Mouse (Mus musculus): ENCODE measurements around the gene Mamld1. TPM values are rescaled to one million over a fixed set of nuclear protein-coding genes. Genes with fewer than 3 reads are reported as not detected.

Gene Mamld1
- polyA plus RNA-seq, 1 experiment from 2014 or later = 3.3 TPM

- Histone ChIP-seq H3K9me3 (replicated peaks) (no peaks in the 10 kb centered on the region), H3K9ac (no peak overlapping the region), H3K4me3 (replicated peaks) (no peak overlapping the region), H3K4me2 (replicated peaks) (no peak overlapping the region), H3K4me1 (no peaks in the 10 kb centered on the region), H3K36me3 (no peaks in the 10 kb centered on the region), H3K27ac (replicated peaks) (no peak overlapping the region), H3K27me3 (peaks cover 4% of the 10 kb centered on the region; the same call in 1 of the 2 replicates)
- 57% methylated on average over 1 of the region's 1 CpGs for WGBS
- no peak for ATAC-seq (ENCODE audit: insufficient number of reproducible peaks, low FRiP score, low TSS enrichment, low read depth)
These were observed 99.5 kb downstream of the Mamld1 start for GRCm38 (mm10) chrX:71149441-71150050.

- H3K4me2 ChIP-seq (replicated peaks) = no peak overlapping the region
- no peaks in the 10 kb centered on the region for H3K36me3 ChIP-seq
- no peaks in the 10 kb centered on the region for H3K4me1 ChIP-seq
- H3K4me3 ChIP-seq (replicated peaks) = no peak overlapping the region
- WGBS = 68% methylated on average over 4 of the region's 4 CpGs
- no peaks in the 10 kb centered on the region for H3K9me3 ChIP-seq (replicated peaks)
- no peak for ATAC-seq (ENCODE audit: insufficient number of reproducible peaks, low FRiP score, low TSS enrichment, low read depth)
- H3K27me3 ChIP-seq = peaks cover 4% of the 10 kb centered on the region; the same call in 1 of the 2 replicates
- H3K27ac ChIP-seq (replicated peaks) = no peak overlapping the region
- H3K9ac ChIP-seq = no peak overlapping the region
These were observed 100.5 kb downstream of the Mamld1 start for GRCm38 (mm10) chrX:71150551-71151001.

- WGBS = 76% methylated on average over 3 of the region's 3 CpGs
- H3K27ac ChIP-seq (replicated peaks) = no peak overlapping the region
- no peaks in the 10 kb centered on the region; the same call in 1 of the 2 replicates for H3K27me3 ChIP-seq
- H3K4me3 ChIP-seq (replicated peaks) = no peak overlapping the region
- no peak overlapping the region for H3K4me2 ChIP-seq (replicated peaks)
- H3K9ac ChIP-seq = no peak overlapping the region
- ATAC-seq (ENCODE audit: insufficient number of reproducible peaks, low FRiP score, low TSS enrichment, low read depth) = no peak
- H3K36me3 ChIP-seq = no peaks in the 10 kb centered on the region
- H3K4me1 ChIP-seq = no peaks in the 10 kb centered on the region
- no peaks in the 10 kb centered on the region for H3K9me3 ChIP-seq (replicated peaks)
These were observed 131.5 kb downstream of the Mamld1 start for GRCm38 (mm10) chrX:71181526-71181925.

GRCm38 (mm10) chrX:71183671-71184070 is 133.6 kb downstream of the Mamld1 start:
- H3K4me3 ChIP-seq (replicated peaks) = no peak overlapping the region
- 88% methylated on average over 4 of the region's 4 CpGs for WGBS
- no peaks in the 10 kb centered on the region for H3K4me1 ChIP-seq
- no peaks in the 10 kb centered on the region; the same call in 1 of the 2 replicates for H3K27me3 ChIP-seq
- H3K9ac ChIP-seq = no peak overlapping the region
- no peaks in the 10 kb centered on the region for H3K9me3 ChIP-seq (replicated peaks)
- H3K27ac ChIP-seq (replicated peaks) = no peak overlapping the region
- no peak for ATAC-seq (ENCODE audit: insufficient number of reproducible peaks, low FRiP score, low TSS enrichment, low read depth)
- H3K4me2 ChIP-seq (replicated peaks) = no peak overlapping the region
- no peaks in the 10 kb centered on the region for H3K36me3 ChIP-seq

GRCm38 (mm10) chrX:71186396-71186795 is 136.3 kb downstream of the Mamld1 start:
- Histone ChIP-seq H3K27ac (replicated peaks) (no peak overlapping the region), H3K9ac (no peak overlapping the region), H3K27me3 (no peaks in the 10 kb centered on the region; the same call in 1 of the 2 replicates), H3K4me1 (no peaks in the 10 kb centered on the region), H3K9me3 (replicated peaks) (no peaks in the 10 kb centered on the region), H3K4me2 (replicated peaks) (no peak overlapping the region), H3K36me3 (no peaks in the 10 kb centered on the region), H3K4me3 (replicated peaks) (no peak overlapping the region)
- WGBS = 64% methylated on average over 1 of the region's 1 CpGs
- no peak for ATAC-seq (ENCODE audit: insufficient number of reproducible peaks, low FRiP score, low TSS enrichment, low read depth)

- Histone ChIP-seq H3K27ac (replicated peaks) (no peak overlapping the region), H3K4me1 (no peaks in the 10 kb centered on the region), H3K36me3 (no peaks in the 10 kb centered on the region), H3K27me3 (no peaks in the 10 kb centered on the region), H3K4me3 (replicated peaks) (no peak overlapping the region), H3K9me3 (replicated peaks) (no peaks in the 10 kb centered on the region), H3K9ac (no peak overlapping the region), H3K4me2 (replicated peaks) (no peak overlapping the region)
- 59% methylated on average over 2 of the region's 2 CpGs for WGBS
- no peak for ATAC-seq (ENCODE audit: insufficient number of reproducible peaks, low FRiP score, low TSS enrichment, low read depth)
These were observed 154.7 kb downstream of the Mamld1 start for GRCm38 (mm10) chrX:71204776-71205175.

Other genes with a start within 250 kb of the Mamld1 start
- gene Mtm1, start 160.5 kb downstream of the Mamld1 start, polyA plus RNA-seq (2015; fragmentation: Nextera tagmentation; extraction: Ambion mirVana) = 4.8 and 5.1 TPM in 2 replicates

Measured in embryonic facial prominence, embryonic 15.5 days (tissue).